Mouse (Mus musculus): ENCODE results near the gene Rabep1.
"Not testable (repeated sequence)": the region's sequence is repeated elsewhere in the genome, so short reads cannot be mapped to it uniquely, and the experiment has no call there.

The Rabep1 gene

DNA sequence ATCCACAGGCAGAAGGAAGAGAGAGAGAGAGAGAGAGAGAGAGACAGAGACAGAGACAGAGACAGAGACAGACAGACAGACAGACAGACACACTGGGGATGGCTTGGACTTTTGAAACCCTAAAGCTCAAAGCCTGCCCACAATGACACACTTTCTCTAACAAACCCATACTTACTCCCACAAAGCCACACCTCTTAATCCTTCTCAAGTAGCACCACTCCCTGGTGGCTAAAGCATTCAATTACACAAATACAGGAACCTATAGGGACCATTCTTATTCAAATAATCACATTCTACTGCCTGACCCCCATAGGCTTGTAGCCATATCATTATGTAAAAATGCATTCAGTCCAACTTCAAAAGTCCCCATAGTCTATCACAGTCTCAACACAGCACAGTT, 11.2 kb upstream of the Rabep1 start:
- no peak for DNase-seq

DNA sequence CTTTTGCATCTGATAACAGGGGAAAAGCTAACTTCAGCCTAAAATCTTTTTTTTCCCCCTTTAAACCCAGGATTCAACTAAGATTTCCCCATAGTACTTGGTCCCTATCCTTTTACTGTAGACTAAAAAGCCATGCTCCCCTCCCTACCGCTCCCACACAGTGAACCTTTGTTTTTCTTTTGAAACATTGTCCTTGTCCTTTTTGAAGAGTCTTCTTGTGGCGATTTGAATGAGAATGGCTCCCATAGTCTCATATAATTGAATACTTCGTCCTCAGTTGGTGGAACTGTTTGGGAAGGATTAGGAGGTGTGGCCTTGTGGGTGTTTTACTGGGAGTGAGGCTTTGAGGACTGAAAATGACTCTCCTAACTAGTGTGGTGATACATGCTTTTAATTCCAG, 10.7 kb upstream of the Rabep1 start:
- no peak for DNase-seq

DNA sequence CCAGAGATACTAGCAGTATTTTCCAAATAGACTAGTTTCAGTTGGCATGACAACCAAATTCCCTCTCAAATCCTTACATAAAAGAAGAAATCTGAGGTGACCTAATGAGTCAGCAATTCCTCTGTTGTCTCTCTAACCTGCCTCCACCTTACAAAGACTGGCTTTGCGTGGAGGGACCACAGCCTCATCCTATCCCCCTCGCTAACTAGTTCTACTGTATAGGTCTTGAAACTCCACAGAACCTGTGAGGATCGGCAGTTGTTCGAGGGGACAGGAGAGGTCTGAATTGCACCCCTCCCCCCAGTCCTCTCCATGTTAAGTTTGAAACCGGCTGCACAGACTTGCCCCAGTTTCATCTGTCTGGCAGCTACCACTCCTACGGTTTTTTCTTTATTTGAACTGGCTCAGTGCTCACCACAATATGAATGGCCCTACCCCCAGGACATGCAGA, 9.2 kb upstream of the Rabep1 start:
- no peak for DNase-seq

- DNase-seq = no peak
Measured at GRCm38 (mm10) chr11:70837031-70837430, 7.5 kb upstream of the Rabep1 start.

GRCm38 (mm10) chr11:70838610-70839009, 6.0 kb upstream of the Rabep1 start:
- DNase-seq = no peak

GRCm38 (mm10) chr11:70842983-70843382, 1.6 kb upstream of the Rabep1 start:
- peak; percentile 14 to 26 for DNase-seq

- DNase-seq = peak in 1 of 2 experiments; percentile 19
Measured at GRCm38 (mm10) chr11:70843701-70844551, 652 bp upstream of the Rabep1 start.

DNA sequence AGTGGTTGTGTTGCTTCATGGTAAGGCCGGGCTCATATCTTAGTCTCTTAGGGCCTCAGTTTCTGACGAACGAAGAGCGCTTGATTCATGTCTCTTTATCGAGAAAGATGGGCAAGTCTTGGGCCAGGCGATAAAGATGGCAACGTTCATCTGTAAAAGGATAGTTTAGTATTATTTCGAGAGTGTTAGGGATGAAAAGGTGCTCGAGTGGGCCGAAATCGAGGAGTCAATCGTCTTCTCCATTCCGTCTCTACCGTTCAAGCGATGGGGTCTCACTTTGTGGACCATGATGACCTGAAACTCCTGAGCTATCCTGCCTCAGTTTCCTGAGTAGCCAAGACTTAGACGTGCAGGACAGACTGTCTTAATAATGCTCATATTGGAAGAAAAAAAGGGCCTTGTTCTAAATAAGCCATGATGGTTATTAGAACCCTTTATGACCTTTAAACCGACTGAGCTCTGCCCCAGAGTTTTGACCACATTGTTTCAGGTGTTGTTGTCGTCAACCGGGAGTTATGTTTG, 940 bp downstream of the Rabep1 start:
- no peak for DNase-seq

DNA sequence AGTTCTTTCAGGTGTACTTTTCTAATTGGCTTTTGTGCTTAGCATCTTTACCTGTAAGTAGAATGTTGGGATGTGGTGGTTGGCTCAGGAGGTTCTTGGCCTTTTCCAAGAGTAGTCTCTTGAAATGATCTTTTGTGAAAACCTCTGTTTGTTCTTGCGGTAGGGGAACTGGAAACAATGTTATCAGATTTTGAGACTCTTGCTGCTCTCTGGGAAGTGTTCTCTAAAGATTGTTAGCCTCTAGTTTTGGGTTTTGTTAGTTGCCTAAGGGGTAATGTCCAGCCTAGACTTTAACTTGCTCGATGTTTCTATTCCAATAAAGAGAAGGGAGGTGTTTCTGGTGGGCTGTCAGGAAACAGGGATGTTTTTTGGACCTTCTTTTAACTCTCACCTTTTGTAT, 1.5 kb downstream of the Rabep1 start:
- DNase-seq = no peak

- peak in 1 of 2 experiments; percentile 14 for DNase-seq
Measured at GRCm38 (mm10) chr11:70860371-70860770, 15.8 kb downstream of the Rabep1 start.

DNA sequence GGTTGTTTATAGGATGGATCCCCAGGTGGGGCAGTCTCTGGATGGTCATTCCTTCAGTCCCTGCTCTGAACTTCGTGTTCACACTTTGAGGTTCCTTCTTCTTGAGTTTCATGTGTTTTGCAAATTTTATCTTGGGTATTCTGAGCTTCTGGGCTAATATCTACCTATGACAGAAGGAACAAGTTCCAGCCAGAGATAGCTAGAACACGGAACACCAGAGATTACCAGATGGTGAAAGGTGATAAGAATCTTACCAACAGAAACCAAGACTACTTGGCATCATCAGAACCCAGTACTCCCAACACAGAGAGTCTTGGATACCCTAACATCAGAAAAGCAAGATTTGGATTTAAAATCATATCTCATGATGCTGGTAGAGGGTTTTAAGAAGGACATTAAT, 18.6 kb downstream of the Rabep1 start:
- DNase-seq = not testable (repeated sequence)

DNA sequence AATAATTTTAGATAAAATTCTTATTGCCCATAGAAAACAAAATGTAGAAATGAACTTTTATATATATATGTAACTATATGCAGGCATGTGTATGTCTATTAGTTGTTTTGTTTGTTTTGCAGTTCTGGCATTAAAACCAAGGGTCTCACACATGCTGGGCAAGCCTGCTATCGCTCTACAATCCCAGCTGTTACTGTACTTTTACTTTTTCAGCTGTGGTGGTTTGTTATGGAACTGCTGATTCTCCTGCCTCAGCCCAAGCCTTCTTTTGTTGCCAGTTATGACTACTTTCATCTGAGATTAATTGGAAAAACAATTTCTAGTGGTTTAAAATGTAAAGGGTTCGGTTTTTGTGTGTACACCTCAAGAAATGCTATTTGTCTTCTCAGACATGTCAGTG, 20.6 kb downstream of the Rabep1 start:
- no peak for DNase-seq

- no peak for DNase-seq
Measured at GRCm38 (mm10) chr11:70869263-70869662, 24.7 kb downstream of the Rabep1 start.

DNA sequence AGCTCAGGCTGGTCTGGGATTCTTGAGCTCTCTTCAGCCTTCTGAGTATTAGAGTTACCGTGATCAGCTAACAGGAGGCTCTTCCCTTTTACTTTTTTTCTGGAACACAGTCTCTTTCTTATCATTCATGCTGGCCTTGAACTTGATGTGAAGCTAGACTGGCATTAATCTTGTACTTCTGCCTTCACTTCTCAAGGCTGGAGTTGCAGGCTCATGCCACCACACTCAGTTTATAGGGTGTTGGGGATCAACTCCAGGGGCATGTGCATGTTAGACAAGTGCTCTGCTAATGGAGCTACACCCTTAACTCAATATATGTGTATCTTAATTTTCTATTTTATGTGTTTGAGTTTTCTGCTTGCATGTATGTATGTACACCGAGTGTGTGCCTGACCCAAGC, 25.2 kb downstream of the Rabep1 start:
- no peak for DNase-seq

DNA sequence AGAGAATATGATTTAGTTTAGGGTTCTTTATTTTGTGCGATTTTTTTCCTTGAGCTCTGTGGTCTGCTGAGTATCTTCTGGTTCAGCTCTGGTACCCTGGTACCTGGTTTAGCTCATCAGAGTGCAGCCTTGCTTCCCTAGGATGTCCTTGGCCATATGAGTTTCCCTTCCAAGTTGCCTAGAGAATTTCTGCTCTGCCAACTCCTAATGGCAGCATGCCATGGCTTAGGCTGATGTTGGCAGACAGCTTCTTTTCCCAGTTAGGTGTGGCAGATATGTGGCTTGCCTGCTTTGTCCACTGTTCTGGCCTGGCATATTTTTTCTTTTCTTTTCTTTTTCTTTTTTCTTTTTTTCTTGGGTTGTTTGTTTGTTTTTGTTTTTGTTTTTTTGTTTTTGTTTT, 25.8 kb downstream of the Rabep1 start:
- DNase-seq = peak; percentile 88

- DNase-seq = no peak
Measured at GRCm38 (mm10) chr11:70871110-70871509, 26.5 kb downstream of the Rabep1 start.

GRCm38 (mm10) chr11:70871766-70872330, 27.3 kb downstream of the Rabep1 start:
- DNase-seq = peak; percentile 25 to 41

DNA sequence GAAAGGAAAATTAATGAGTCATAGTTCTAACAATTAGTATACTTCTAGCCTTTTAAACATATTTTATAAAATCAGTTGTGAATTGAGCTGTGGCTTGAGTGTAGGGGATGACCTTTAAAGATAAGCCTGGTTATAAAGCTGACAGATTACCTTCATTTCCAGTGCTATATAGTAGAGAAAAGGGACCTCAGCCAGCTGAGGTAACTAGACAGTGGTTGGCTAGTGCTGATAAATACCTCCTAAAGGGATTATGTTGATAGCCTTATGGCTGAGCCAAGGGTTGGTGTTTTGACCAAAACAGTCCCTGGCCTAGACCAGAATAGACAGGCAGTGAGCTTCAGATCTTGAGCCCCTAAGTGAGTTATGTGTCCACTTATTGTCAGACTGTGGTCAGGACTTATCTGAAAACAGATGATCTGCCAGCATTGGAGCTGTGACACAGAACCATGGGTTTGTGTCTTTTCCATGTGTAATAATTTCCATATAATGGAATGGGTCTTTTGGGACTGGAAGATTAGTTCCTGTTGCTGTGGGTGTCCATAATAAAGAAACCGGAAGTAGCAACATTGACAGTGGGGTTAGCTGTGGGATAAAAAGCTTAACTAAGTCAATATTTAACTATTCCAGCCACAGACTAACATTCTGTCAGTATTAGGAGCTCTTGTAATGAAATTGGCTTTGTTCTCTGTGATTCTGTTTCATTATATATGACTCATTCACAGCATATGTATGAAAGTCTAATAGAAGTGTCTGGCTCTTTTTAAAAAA, 29.5 kb downstream of the Rabep1 start:
- DNase-seq = no peak

- no peak for DNase-seq
Measured at GRCm38 (mm10) chr11:70877670-70878069, 33.1 kb downstream of the Rabep1 start.

DNA sequence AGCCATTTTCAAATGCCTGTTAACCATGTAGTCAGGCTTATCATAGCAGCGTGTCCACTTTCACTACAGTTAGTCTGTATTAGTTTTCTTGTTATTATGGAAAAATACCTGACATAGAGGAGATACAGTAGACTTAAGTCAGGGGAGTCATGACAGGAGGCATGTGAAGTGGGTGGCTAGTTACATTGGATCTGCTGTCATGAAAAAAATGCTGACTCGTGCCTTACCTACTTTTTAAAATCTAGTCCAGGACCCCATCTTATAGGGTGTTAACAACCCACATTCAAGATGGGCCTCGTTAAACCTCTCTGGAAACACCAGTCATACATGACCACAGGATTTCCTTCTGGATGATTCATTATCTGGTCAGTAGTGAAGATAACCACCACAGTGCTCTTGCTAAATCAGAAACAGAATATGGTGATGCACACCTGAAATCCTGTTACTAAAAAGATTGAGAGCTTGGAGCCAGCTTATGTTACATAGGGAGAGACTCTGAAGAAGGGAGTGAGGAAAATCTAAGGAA, 38.4 kb downstream of the Rabep1 start:
- no peak for DNase-seq

GRCm38 (mm10) chr11:70890643-70891042, 46.1 kb downstream of the Rabep1 start:
- DNase-seq = no peak

DNA sequence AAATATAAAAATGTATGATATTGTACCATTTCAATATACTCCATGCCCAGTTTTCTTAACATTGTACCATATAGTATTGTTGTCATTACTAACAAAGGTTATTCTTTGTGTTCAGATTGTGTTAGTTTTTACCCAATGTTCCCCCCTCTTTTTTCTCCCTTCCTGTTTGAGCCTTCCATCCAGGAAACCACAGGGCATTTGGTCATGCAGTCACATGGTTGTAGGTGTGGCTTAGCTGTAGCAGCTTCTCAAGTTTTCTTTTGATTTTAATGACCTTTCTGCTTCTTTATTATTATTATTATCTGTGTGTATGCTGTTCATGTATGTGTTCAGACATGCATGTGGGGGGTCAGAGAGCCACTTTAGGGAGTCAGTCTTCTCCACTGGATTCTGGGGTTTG, 47.0 kb downstream of the Rabep1 start:
- no peak for DNase-seq

DNA sequence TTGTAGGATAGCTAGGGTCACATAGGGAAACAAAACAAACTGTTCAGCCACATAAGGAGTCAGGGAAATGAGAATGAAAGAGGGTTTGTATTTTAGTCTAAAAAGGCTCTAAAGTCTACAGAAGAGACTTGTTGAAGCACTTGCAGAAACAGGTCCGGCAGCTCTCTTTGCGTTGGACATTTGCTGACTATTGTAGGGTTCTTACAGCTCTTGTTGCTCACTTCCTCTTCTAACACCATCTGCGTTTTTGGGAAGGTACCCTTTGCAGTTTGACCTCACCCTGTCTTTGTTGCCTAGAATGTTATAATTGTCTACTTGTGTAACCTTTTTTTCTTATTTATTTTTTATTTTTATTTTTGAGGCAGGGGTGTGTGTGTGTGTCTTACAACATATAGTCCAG, 53.1 kb downstream of the Rabep1 start:
- DNase-seq = no peak
